Mouse (Mus musculus): ENCODE data around the gene Sftpa1. TPM values are rescaled to one million over a fixed set of nuclear protein-coding genes. Genes with fewer than 3 reads are reported as not detected.
A peak's percentile ranks its signal among the peaks of the same experiment; 100 is the strongest.

Sftpa1 gene
- polyA plus RNA-seq, 1 experiment from 2014 or later: not detected

- no peak for DNase-seq (ENCODE audit: low spot score)
- Histone ChIP-seq H3K4me3 (ENCODE audit: low read depth, low read length) (no peak overlapping the region), H3K27me3 (ENCODE audit: control insufficient read depth, insufficient read depth, low read length) (no peaks in the 10 kb centered on the region), H3K36me3 (ENCODE audit: control insufficient read depth, insufficient read depth, low read length) (no peaks in the 10 kb centered on the region), H3K4me2 (ENCODE audit: low read depth, severe bottlenecking) (no peak overlapping the region), H3K9ac (ENCODE audit: low read length) (no peak overlapping the region), H3K9me3 (ENCODE audit: control insufficient read depth, low read length) (no peaks in the 10 kb centered on the region), H3K4me1 (ENCODE audit: control insufficient read depth, insufficient read depth, low read length) (no peaks in the 10 kb centered on the region), H3K27ac (replicated peaks; ENCODE audit: low read depth, low read length) (no peak overlapping the region)
- WGBS: 82% methylated on average over 2 of the region's 2 CpGs
- no peak for ATAC-seq (ENCODE audit: insufficient number of reproducible peaks, low FRiP score, low TSS enrichment, low read depth)
Measured at GRCm38 (mm10) chr14:41102269-41102668, 29.3 kb upstream of the Sftpa1 start.

GRCm38 (mm10) chr14:41104853-41105444 lies 26.6 kb upstream of the Sftpa1 start, which contains the start of gene Mat1a:
Gene Mat1a (plus strand): TSS chr14:41105035.
- Histone ChIP-seq H3K4me2 (ENCODE audit: low read depth, severe bottlenecking) (no peak within 1 kb of the TSS), H3K9me3 (ENCODE audit: control insufficient read depth, low read length) (no peaks in the 10 kb centered on the region), H3K4me3 (ENCODE audit: low read depth, low read length) (no peak within 1 kb of the TSS), H3K4me1 (ENCODE audit: control insufficient read depth, insufficient read depth, low read length) (no peaks in the 10 kb centered on the region), H3K9ac (ENCODE audit: low read length) (no peak within 1 kb of the TSS), H3K36me3 (ENCODE audit: control insufficient read depth, insufficient read depth, low read length) (no peaks in the 10 kb centered on the region), H3K27ac (replicated peaks; ENCODE audit: low read depth, low read length) (no peak within 1 kb of the TSS), H3K27me3 (ENCODE audit: control insufficient read depth, insufficient read depth, low read length) (no peaks in the 10 kb centered on the region)
- 73% methylated on average over 10 of the region's 10 CpGs for WGBS
- ATAC-seq (ENCODE audit: insufficient number of reproducible peaks, low FRiP score, low TSS enrichment, low read depth) (no peak), DNase-seq (ENCODE audit: low spot score) (no peak)

GRCm38 (mm10) chr14:41111031-41111668 lies 20.4 kb upstream of the Sftpa1 start:
- DNase-seq (ENCODE audit: low spot score) (no peak), ATAC-seq (ENCODE audit: insufficient number of reproducible peaks, low FRiP score, low TSS enrichment, low read depth) (no peak)
- no peaks in the 10 kb centered on the region for H3K36me3 ChIP-seq (ENCODE audit: control insufficient read depth, insufficient read depth, low read length)
- no peak overlapping the region for H3K9ac ChIP-seq (ENCODE audit: low read length)
- WGBS: 89% methylated on average over 7 of the region's 7 CpGs
- no peak overlapping the region for H3K27ac ChIP-seq (replicated peaks; ENCODE audit: low read depth, low read length)
- no peak overlapping the region for H3K4me2 ChIP-seq (ENCODE audit: low read depth, severe bottlenecking)
- no peaks in the 10 kb centered on the region for H3K27me3 ChIP-seq (ENCODE audit: control insufficient read depth, insufficient read depth, low read length)
- H3K4me1 ChIP-seq (ENCODE audit: control insufficient read depth, insufficient read depth, low read length): no peaks in the 10 kb centered on the region
- no peak overlapping the region for H3K4me3 ChIP-seq (ENCODE audit: low read depth, low read length)
- no peaks in the 10 kb centered on the region for H3K9me3 ChIP-seq (ENCODE audit: control insufficient read depth, low read length)

- H3K4me2 ChIP-seq (ENCODE audit: low read depth, severe bottlenecking): no peak overlapping the region
- no peaks in the 10 kb centered on the region for H3K36me3 ChIP-seq (ENCODE audit: control insufficient read depth, insufficient read depth, low read length)
- H3K4me1 ChIP-seq (ENCODE audit: control insufficient read depth, insufficient read depth, low read length): no peaks in the 10 kb centered on the region
- H3K27me3 ChIP-seq (ENCODE audit: control insufficient read depth, insufficient read depth, low read length): no peaks in the 10 kb centered on the region
- no peaks in the 10 kb centered on the region for H3K9me3 ChIP-seq (ENCODE audit: control insufficient read depth, low read length)
- no peak overlapping the region for H3K4me3 ChIP-seq (ENCODE audit: low read depth, low read length)
- H3K27ac ChIP-seq (replicated peaks; ENCODE audit: low read depth, low read length): no peak overlapping the region
- no peak for DNase-seq (ENCODE audit: low spot score)
- H3K9ac ChIP-seq (ENCODE audit: low read length): no peak overlapping the region
- 82% methylated on average over 4 of the region's 4 CpGs for WGBS
- ATAC-seq (ENCODE audit: insufficient number of reproducible peaks, low FRiP score, low TSS enrichment, low read depth): no peak
Measured at GRCm38 (mm10) chr14:41112944-41113343, 18.6 kb upstream of the Sftpa1 start.

GRCm38 (mm10) chr14:41116271-41116670 lies 15.3 kb upstream of the Sftpa1 start:
- no peak overlapping the region for H3K27ac ChIP-seq (replicated peaks; ENCODE audit: low read depth, low read length)
- 86% methylated on average over 3 of the region's 3 CpGs for WGBS
- H3K9me3 ChIP-seq (ENCODE audit: control insufficient read depth, low read length): no peaks in the 10 kb centered on the region
- H3K4me2 ChIP-seq (ENCODE audit: low read depth, severe bottlenecking): no peak overlapping the region
- ATAC-seq (ENCODE audit: insufficient number of reproducible peaks, low FRiP score, low TSS enrichment, low read depth) (no peak), DNase-seq (ENCODE audit: low spot score) (no peak)
- no peak overlapping the region for H3K9ac ChIP-seq (ENCODE audit: low read length)
- no peaks in the 10 kb centered on the region for H3K4me1 ChIP-seq (ENCODE audit: control insufficient read depth, insufficient read depth, low read length)
- no peak overlapping the region for H3K4me3 ChIP-seq (ENCODE audit: low read depth, low read length)
- H3K27me3 ChIP-seq (ENCODE audit: control insufficient read depth, insufficient read depth, low read length): no peaks in the 10 kb centered on the region
- H3K36me3 ChIP-seq (ENCODE audit: control insufficient read depth, insufficient read depth, low read length): no peaks in the 10 kb centered on the region

GRCm38 (mm10) chr14:41124683-41125082 lies 6.9 kb upstream of the Sftpa1 start:
- 91% methylated on average over 5 of the region's 5 CpGs for WGBS
- Histone ChIP-seq H3K27ac (replicated peaks; ENCODE audit: low read depth, low read length) (no peak overlapping the region), H3K4me2 (ENCODE audit: low read depth, severe bottlenecking) (no peak overlapping the region), H3K9me3 (ENCODE audit: control insufficient read depth, low read length) (no peaks in the 10 kb centered on the region), H3K4me3 (ENCODE audit: low read depth, low read length) (no peak overlapping the region), H3K9ac (ENCODE audit: low read length) (no peak overlapping the region), H3K4me1 (ENCODE audit: control insufficient read depth, insufficient read depth, low read length) (no peaks in the 10 kb centered on the region), H3K36me3 (ENCODE audit: control insufficient read depth, insufficient read depth, low read length) (no peaks in the 10 kb centered on the region), H3K27me3 (ENCODE audit: control insufficient read depth, insufficient read depth, low read length) (no peaks in the 10 kb centered on the region)
- no peak for DNase-seq (ENCODE audit: low spot score)
- ATAC-seq (ENCODE audit: insufficient number of reproducible peaks, low FRiP score, low TSS enrichment, low read depth): no peak

GRCm38 (mm10) chr14:41127997-41128396 lies 3.6 kb upstream of the Sftpa1 start:
- no peaks in the 10 kb centered on the region for H3K4me1 ChIP-seq (ENCODE audit: control insufficient read depth, insufficient read depth, low read length)
- peak; percentile 41 for DNase-seq (ENCODE audit: low spot score)
- H3K9me3 ChIP-seq (ENCODE audit: control insufficient read depth, low read length): no peaks in the 10 kb centered on the region
- no peak overlapping the region for H3K4me3 ChIP-seq (ENCODE audit: low read depth, low read length)
- no peak overlapping the region for H3K4me2 ChIP-seq (ENCODE audit: low read depth, severe bottlenecking)
- no peak overlapping the region for H3K9ac ChIP-seq (ENCODE audit: low read length)
- no peak for ATAC-seq (ENCODE audit: insufficient number of reproducible peaks, low FRiP score, low TSS enrichment, low read depth)
- no peaks in the 10 kb centered on the region for H3K27me3 ChIP-seq (ENCODE audit: control insufficient read depth, insufficient read depth, low read length)
- 19% methylated on average over 4 of the region's 4 CpGs for WGBS
- H3K27ac ChIP-seq (replicated peaks; ENCODE audit: low read depth, low read length): no peak overlapping the region
- H3K36me3 ChIP-seq (ENCODE audit: control insufficient read depth, insufficient read depth, low read length): no peaks in the 10 kb centered on the region

- Histone ChIP-seq H3K36me3 (ENCODE audit: control insufficient read depth, insufficient read depth, low read length) (no peaks in the 10 kb centered on the region), H3K4me1 (ENCODE audit: control insufficient read depth, insufficient read depth, low read length) (no peaks in the 10 kb centered on the region), H3K4me3 (ENCODE audit: low read depth, low read length) (no peak overlapping the region), H3K27ac (replicated peaks; ENCODE audit: low read depth, low read length) (no peak overlapping the region), H3K9me3 (ENCODE audit: control insufficient read depth, low read length) (no peaks in the 10 kb centered on the region), H3K27me3 (ENCODE audit: control insufficient read depth, insufficient read depth, low read length) (no peaks in the 10 kb centered on the region), H3K9ac (ENCODE audit: low read length) (no peak overlapping the region), H3K4me2 (ENCODE audit: low read depth, severe bottlenecking) (no peak overlapping the region)
- no peak for ATAC-seq (ENCODE audit: insufficient number of reproducible peaks, low FRiP score, low TSS enrichment, low read depth)
- DNase-seq (ENCODE audit: low spot score): no peak
Measured at GRCm38 (mm10) chr14:41137006-41137405, 5.4 kb downstream of the Sftpa1 start.

GRCm38 (mm10) chr14:41140686-41141085 lies 9.1 kb downstream of the Sftpa1 start:
- no peak overlapping the region for H3K4me3 ChIP-seq (ENCODE audit: low read depth, low read length)
- no peaks in the 10 kb centered on the region for H3K9me3 ChIP-seq (ENCODE audit: control insufficient read depth, low read length)
- no peaks in the 10 kb centered on the region for H3K36me3 ChIP-seq (ENCODE audit: control insufficient read depth, insufficient read depth, low read length)
- H3K4me1 ChIP-seq (ENCODE audit: control insufficient read depth, insufficient read depth, low read length): no peaks in the 10 kb centered on the region
- no peak overlapping the region for H3K4me2 ChIP-seq (ENCODE audit: low read depth, severe bottlenecking)
- 92% methylated on average over 1 of the region's 1 CpGs for whole genome bisulfite sequencing
- DNase-seq (ENCODE audit: low spot score): no peak
- ATAC-seq (ENCODE audit: insufficient number of reproducible peaks, low FRiP score, low TSS enrichment, low read depth): no peak
- no peak overlapping the region for H3K9ac ChIP-seq (ENCODE audit: low read length)
- no peak overlapping the region for H3K27ac ChIP-seq (replicated peaks; ENCODE audit: low read depth, low read length)
- H3K27me3 ChIP-seq (ENCODE audit: control insufficient read depth, insufficient read depth, low read length): no peaks in the 10 kb centered on the region
